In the genomic region with DNA sequence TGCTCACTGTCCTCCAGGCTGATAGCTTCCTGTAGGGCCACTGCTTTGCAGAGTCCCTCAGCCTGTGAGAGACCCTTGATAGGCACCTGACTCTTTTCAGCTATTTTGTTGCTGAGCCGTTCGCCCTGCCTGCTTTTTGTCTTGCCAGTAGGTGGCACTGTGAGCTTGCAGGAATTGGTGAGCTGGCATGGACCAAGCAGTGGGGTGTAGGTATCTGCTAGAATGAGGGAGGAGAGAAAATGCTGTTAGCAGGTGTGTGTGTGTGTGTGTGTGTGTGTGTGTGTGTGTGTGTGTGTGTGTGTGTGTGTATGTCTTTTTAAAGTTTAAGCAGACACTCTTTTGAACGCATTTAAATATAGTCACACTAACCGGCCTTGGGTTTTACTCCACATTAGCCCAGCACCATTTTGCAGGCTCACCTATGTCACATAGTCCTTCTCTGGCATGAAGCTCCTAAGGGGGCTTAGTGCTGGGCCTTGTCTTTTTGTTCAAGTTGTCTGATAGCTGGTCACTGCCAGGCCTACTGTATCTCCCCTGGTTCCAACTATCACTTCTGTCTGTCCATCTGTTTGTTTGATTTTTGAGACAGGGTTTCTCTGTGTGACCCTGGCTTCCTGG, we compare ENCODE assay signal across 9 mouse cellular contexts. TPM values are rescaled to one million over a fixed set of nuclear protein-coding genes. Genes with fewer than 3 reads are reported as not detected.
DNase-seq lines count a peak whose midpoint lies in the region; ATAC-seq and TF ChIP-seq lines count a peak whose summit lies in the region.
"Had no signal": no experiment of that assay in that cellular context is flagged by ENCODE, and none has a peak within 500 bp of the region (broad histone marks: within the 10 kb centered on the region; RNA-seq: fewer than 3 reads in every experiment).

No protein-coding gene starts in this region.

- WGBS in embryonic facial prominence, embryonic 14.5 days: 31% methylated on average over 4 of the region's 4 CpGs
- 26% methylated on average over 4 of the region's 4 CpGs for WGBS in lung, adult 2 months

- no peak overlapping the region for H3K27ac ChIP-seq in embryonic facial prominence, embryonic 14.5 days (replicated peaks; ENCODE audit: low read depth, low read length)
- H3K27ac ChIP-seq: heart, embryonic 15.5 days had no signal

- TF ChIP-seq CTCF in lung, adult 2 months (IDR thresholded peaks at IDR 0.05; ENCODE audit: insufficient read depth, low read length): peak; percentile 98

- H3K9me3 ChIP-seq in embryonic facial prominence, embryonic 14.5 days (ENCODE audit: control insufficient read depth, low read length): no peaks in the 10 kb centered on the region
- H3K9me3 ChIP-seq: heart, embryonic 15.5 days had no signal

- no peak overlapping the region for H3K9ac ChIP-seq in embryonic facial prominence, embryonic 14.5 days (ENCODE audit: low read depth, low read length)
- H3K9ac ChIP-seq: heart, embryonic 15.5 days had no signal

- TF ChIP-seq POLR2A in lung, adult 2 months (IDR thresholded peaks at IDR 0.05; ENCODE audit: borderline replicate concordance, extremely low read depth, low read depth, low read length): no peak

- H3K4me2 ChIP-seq in embryonic facial prominence, embryonic 14.5 days (ENCODE audit: low read depth, low read length): no peak overlapping the region
- H3K4me2 ChIP-seq: heart, embryonic 15.5 days had no signal

- intact Hi-C loops in heart, postnatal 14 days (cut with DNase I): loop anchor here (1.0 to 5.0 kb wide), 3 partner anchors 130 to 937 kb away; no protein-coding TSS in a partner anchor

- H3K4me1 ChIP-seq in embryonic facial prominence, embryonic 14.5 days (ENCODE audit: control insufficient read depth, insufficient read depth, low read length): no peaks in the 10 kb centered on the region
- no peaks in the 10 kb centered on the region for H3K4me1 ChIP-seq in lung, adult 2 months (ENCODE audit: control insufficient read depth, insufficient read depth, low read length)
- H3K4me1 ChIP-seq: heart, embryonic 15.5 days had no signal

- no peaks in the 10 kb centered on the region for H3K36me3 ChIP-seq in embryonic facial prominence, embryonic 14.5 days (ENCODE audit: control insufficient read depth, insufficient read depth, low read length)
- H3K36me3 ChIP-seq: heart, embryonic 15.5 days had no signal

- DNase-seq in CD8-positive naive resting alpha-beta T cell, adult 2 months (ENCODE audit: low read depth in 2 of 2, low spot score in 2 of 2): peak; percentile 77 to 81
- peak; percentile 27 to 68 for DNase-seq in adrenal gland, postnatal 4 days (ENCODE audit: low spot score in 2 of 2)
- DNase-seq in embryonic facial prominence, embryonic 14.5 days (ENCODE audit: low spot score): peak; percentile 83
- peak; percentile 76 to 87 for DNase-seq in heart, postnatal 14 days
- peak; percentile 83 to 86 for DNase-seq in kidney, postnatal 4 days
- DNase-seq in lung, adult 2 months: peak; percentile 75
- DNase-seq in ovary, adult 18-20 months (ENCODE audit: low spot score): peak; percentile 57
- peak; percentile 62 for DNase-seq in testis, postnatal 14 days (ENCODE audit: low spot score)

- peak; percentile 82 for ATAC-seq in embryonic facial prominence, embryonic 14.5 days (ENCODE audit: low read depth)

- peaks cover 20% of the 10 kb centered on the region; the same call in 1 of the 2 replicates for H3K27me3 ChIP-seq in embryonic facial prominence, embryonic 14.5 days (replicated peaks; ENCODE audit: control insufficient read depth, insufficient read depth, low read length)

- H3K4me3 ChIP-seq in embryonic facial prominence, embryonic 14.5 days (ENCODE audit: low read depth, low read length): no peak overlapping the region
- H3K4me3 ChIP-seq in lung, adult 2 months (replicated peaks; ENCODE audit: extremely low read depth, low read depth, low read length): no peak overlapping the region
- H3K4me3 ChIP-seq: heart, embryonic 15.5 days had no signal

RNA-seq across cellular contexts. Expression of a gene that starts 3.4 kb away (rescaled TPM):
- total RNA-seq in adrenal gland, postnatal 4 days (2021): not detected
- polyA plus RNA-seq in embryonic facial prominence, embryonic 14.5 days (2014; fragmentation: Nextera tagmentation; extraction: Ambion mirVana): 0.07 and 0.08 TPM in 2 replicates
- not detected for total RNA-seq in heart, postnatal 14 days (2021)
- polyA plus RNA-seq in lung, adult 2 months (2012; rRNA removed): 1.3 and 1.5 TPM in 2 replicates

RNA-seq across cellular contexts. Expression of a gene that starts 51.6 kb away (rescaled TPM):
- total RNA-seq in adrenal gland, postnatal 4 days (2021): under 1 TPM; 0.48 to 0.85 TPM
- 0.10 TPM in 1 of 2 replicates, not detected in the other for polyA plus RNA-seq in embryonic facial prominence, embryonic 14.5 days (2014; fragmentation: Nextera tagmentation; extraction: Ambion mirVana)
- under 1 TPM; 0.48 to 0.61 TPM for total RNA-seq in heart, postnatal 14 days (2021)
- polyA plus RNA-seq in lung, adult 2 months (2012; rRNA removed): 10.1 and 11.0 TPM in 2 replicates
